Mouse (Mus musculus) lung, embryonic 16.5 days (tissue): ENCODE measurements around the gene Psmd9. TPM values are rescaled to one million over a fixed set of nuclear protein-coding genes. Genes with fewer than 3 reads are reported as not detected.

Experiments
- ATAC-seq: fragments of 200-750 bp; cut with Nextera tagmentation; 2 replicates; pipeline ENCODE4 v1.8.0; 2017; ENCODE audit warnings: low read depth, mild to moderate bottlenecking, moderate library complexity
- H3K27ac ChIP-seq: fragments of 300-500 bp; sonication (generic); 2 replicates; pipeline ENCODE4 v1.5.1; 2014; ENCODE audit warnings: mild to moderate bottlenecking, control low read depth, low read length
- H3K27me3 ChIP-seq: fragments of 300-500 bp; sonication (generic); 2 replicates; pipeline ENCODE4 v1.6.1; 2014; ENCODE audit warnings: low read depth, low read length, mixed read lengths; ENCODE audit not compliant: control insufficient read depth, insufficient read depth
- H3K36me3 ChIP-seq: fragments of 300-500 bp; sonication (generic); 2 replicates; pipeline ENCODE4 v1.6.1; 2014; ENCODE audit warnings: low read length; ENCODE audit not compliant: control insufficient read depth, insufficient read depth
- H3K4me1 ChIP-seq: fragments of 300-500 bp; sonication (generic); replicated peaks from 2 replicates; pipeline ENCODE4 v1.6.1; 2014; ENCODE audit warnings: low read length, mixed read lengths; ENCODE audit not compliant: control insufficient read depth, insufficient read depth
- H3K4me2 ChIP-seq: fragments of 300-500 bp; sonication (generic); 2 replicates; pipeline ENCODE4 v1.6.1; 2014; ENCODE audit warnings: low read depth, low read length, control low read depth
- H3K4me3 ChIP-seq: fragments of 300-500 bp; sonication (generic); 2 replicates; pipeline ENCODE4 v1.5.1; 2014; ENCODE audit warnings: mild to moderate bottlenecking, low read length, control low read depth
- H3K9ac ChIP-seq: fragments of 300-500 bp; sonication (generic); 2 replicates; pipeline ENCODE4 v1.6.1; 2014; ENCODE audit warnings: low read length, control low read depth
- H3K9me3 ChIP-seq: fragments of 300-500 bp; sonication (generic); 2 replicates; pipeline ENCODE4 v1.6.1; 2016; ENCODE audit warnings: low read length; ENCODE audit not compliant: control insufficient read depth
- WGBS: fragments of 180-500 bp; shearing (Covaris S2); extraction: QIAGEN DNeasy Blood & Tissue Kit; methylation state at CpG from one replicate; pipeline ENCODE4 v1.1.7; 2014; 5-methylcytosine and 5-hydroxymethylcytosine counted together
- polyA plus RNA-seq: library from polyadenylated mRNA; unstranded; fragments of >200 nt; fragmentation: Nextera tagmentation; extraction: Ambion mirVana; gene quantifications from 2 replicates; pipeline ENCODE4 v1.2.1, GENCODE M21; 2015

Gene Psmd9
- polyA plus RNA-seq, 1 experiment from 2014 or later, result 87.0 TPM

DNA sequence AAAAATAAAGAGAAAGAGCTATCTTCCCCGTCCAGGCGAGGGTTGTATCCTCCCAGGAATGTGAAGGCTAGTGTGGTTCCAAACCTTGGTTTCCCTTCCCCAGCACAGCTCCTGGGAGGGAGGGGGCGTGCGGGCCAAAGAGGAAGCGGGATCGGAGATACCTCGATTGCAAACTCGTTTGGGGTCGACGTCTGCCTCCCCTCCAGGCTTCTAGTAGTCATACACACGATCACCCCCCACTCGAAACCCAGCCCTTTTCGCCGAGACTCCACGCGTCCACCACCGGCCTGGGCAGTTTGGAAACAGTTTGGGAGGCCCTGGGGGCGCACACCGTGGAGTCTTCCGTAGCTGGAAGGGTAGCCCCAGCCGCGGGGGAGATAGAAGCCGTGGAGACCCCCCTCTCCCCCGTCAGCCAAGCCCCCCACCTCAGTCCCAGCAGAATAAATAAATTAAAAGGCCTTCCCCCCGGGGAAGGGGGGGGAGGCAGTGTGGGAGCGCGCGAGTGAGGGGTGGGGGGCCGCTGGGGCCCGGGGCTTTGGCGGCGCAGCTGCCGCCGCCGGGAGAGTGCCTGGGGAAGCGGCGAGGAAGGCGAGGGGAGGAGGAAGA lies 27.6 kb upstream of the Psmd9 start:
- H3K4me1 ChIP-seq, result peaks cover 34% of the 10 kb centered on the region
- WGBS, result 0% methylated on average over 25 of the region's 38 CpGs

DNA sequence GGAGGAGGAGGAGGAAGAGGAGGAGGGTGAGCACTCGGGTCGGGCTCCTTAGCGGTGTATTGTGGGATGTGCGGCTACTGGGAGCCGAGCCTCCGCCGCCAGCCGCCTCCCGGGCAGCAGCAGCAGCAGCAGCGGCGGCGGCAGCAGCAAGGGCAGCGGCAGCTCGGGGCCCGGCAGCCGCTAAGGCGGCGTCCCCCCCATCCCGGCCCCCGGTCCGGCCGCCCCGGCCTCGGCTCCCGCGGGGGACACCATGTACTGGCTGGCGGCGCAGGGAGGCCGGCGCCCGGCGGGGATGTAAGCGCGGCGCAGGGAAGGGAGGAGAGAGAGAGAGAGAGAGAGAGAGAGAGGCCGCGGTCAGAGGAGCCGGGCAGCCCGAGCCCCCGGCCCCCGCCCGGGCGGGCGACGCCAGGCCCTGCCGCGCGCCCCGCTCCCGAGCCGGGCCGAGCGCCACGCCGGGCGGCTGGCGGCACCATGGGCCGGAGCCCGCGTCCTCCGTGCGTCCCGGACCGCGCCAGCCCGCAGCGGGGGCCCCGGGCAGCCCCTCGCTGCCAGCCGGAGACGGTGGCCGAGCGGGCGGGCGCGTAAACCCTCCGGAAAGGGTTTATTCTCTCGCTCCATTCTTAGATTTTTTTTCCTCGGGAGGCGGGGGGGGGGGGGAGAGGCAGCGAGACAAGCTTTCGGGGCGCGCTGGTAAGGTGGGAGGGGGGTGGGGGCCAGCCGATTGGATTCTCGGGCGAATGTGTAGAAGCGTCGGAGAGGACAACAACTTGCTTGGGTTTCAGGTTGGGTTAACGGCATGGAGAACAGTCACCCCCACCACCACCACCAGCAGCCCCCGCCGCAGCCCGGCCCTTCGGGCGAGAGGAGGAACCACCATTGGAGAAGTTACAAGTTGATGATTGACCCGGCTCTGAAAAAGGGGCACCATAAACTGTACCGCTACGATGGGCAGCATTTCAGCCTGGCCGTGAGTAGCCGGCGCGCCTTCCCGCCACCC lies 26.8 kb upstream of the Psmd9 start, which contains the start of gene Setd1b:
Setd1b (plus strand) TSS at position 33 of the 997 bp plus-strand sequence.
- whole genome bisulfite sequencing, result under 1% methylated on average over 48 of the region's 103 CpGs
- Histone ChIP-seq H3K27ac (peak within 1 kb of the TSS; percentile 100), H3K9me3 (no peaks in the 10 kb centered on the region), H3K4me3 (peak within 1 kb of the TSS; percentile 74), H3K27me3 (no peaks in the 10 kb centered on the region), H3K36me3 (peaks cover 5% of the 10 kb centered on the region), H3K4me1 (peaks cover 26% of the 10 kb centered on the region), H3K9ac (peak within 1 kb of the TSS; percentile 100), H3K4me2 (peak within 1 kb of the TSS; percentile 99)
- peak; percentile 6; the same call in 1 of the 2 replicates for ATAC-seq

More for the DNA sequence above, 27.6 kb upstream of the Psmd9 start:
- no peak for ATAC-seq
- H3K4me2 ChIP-seq, result peak overlapping the region; percentile 99
- peak overlapping the region; percentile 100 for H3K27ac ChIP-seq
- H3K36me3 ChIP-seq, result peaks cover 4% of the 10 kb centered on the region
- H3K4me3 ChIP-seq, result peak overlapping the region; percentile 74
- no peaks in the 10 kb centered on the region for H3K27me3 ChIP-seq
- H3K9ac ChIP-seq, result peak overlapping the region; percentile 100
- H3K9me3 ChIP-seq, result no peaks in the 10 kb centered on the region

DNA sequence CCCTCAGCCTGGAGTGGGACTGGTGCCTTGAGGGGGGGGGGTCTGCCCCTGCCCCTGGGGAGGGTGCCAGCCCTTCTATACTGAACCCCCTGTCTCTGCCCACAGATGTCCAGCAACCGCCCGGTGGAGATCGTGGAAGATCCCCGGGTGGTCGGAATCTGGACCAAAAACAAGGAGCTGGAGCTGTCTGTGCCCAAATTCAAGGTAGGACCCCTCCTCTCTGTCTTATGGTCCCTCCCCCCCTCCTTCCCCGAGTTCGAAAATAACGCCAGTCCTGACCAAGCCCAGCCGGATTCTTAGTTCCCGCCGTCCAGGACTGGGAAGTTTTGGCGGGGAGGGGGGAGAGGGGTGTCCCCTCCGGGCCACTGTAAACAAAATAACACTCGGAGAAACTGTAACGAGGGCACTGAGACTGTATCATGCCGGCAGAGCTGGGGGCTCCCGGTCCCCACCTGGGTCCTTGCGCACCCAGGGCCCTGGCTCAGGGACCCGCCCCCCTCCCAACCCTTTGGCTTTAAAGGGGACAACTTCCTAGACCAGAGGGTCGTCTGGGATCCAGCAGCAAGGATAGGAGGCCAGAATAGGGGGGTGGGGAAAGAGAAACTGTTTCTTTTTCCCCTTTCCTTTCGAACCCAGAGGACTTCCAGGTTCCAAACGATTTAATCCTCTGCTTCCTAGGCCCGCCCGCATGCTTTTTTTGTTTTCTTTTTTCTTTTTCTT lies 25.8 kb upstream of the Psmd9 start:
- 1% methylated on average over 23 of the region's 24 CpGs for WGBS
- H3K9ac ChIP-seq, result peak overlapping the region; percentile 100
- H3K4me2 ChIP-seq, result peak overlapping the region; percentile 99
- H3K9me3 ChIP-seq, result no peaks in the 10 kb centered on the region
- peaks cover 9% of the 10 kb centered on the region for H3K36me3 ChIP-seq
- peaks cover 19% of the 10 kb centered on the region for H3K4me1 ChIP-seq
- H3K27ac ChIP-seq, result peak overlapping the region; percentile 100
- no peak for ATAC-seq
- H3K27me3 ChIP-seq, result no peaks in the 10 kb centered on the region
- H3K4me3 ChIP-seq, result peak overlapping the region; percentile 74

DNA sequence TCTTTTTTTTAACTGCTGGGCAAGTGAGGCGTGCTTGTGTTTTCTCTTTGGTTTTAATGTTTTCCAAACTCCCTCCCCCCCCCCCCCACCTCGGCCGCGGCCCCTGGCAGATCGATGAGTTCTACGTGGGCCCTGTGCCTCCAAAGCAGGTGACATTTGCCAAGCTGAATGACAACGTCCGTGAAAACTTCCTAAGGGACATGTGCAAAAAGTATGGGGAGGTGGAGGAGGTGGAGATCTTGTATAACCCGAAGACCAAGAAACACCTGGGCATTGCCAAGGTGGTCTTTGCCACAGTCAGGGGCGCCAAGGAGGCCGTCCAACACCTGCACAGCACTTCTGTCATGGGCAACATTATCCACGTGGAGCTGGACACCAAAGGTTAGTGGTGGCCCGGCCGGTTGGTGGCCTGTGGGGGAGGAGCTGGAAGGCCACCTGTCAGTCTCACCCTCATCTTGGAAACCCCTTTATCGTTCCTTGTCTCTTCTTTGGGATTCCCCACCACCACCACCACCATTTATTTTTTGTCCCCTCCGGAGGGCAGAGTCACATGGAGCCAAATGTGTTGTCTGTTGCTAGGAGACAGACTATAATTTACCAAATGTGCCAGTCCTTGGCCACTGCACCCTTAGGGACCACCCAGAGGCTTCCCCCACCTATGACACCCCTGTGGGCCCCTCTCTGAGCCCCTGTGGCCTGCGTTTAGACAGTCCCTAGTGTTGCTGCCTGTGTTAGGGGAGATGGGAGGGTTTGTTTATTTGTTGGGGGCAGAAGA lies 25.1 kb upstream of the Psmd9 start:
- H3K9ac ChIP-seq, result peak overlapping the region; percentile 100
- no peak for ATAC-seq
- no peak overlapping the region for H3K27ac ChIP-seq
- H3K36me3 ChIP-seq, result peaks cover 14% of the 10 kb centered on the region
- peaks cover 27% of the 10 kb centered on the region for H3K4me1 ChIP-seq
- H3K4me3 ChIP-seq, result peak overlapping the region; percentile 74
- peak overlapping the region; percentile 99 for H3K4me2 ChIP-seq
- no peaks in the 10 kb centered on the region for H3K27me3 ChIP-seq
- 3% methylated on average over 17 of the region's 17 CpGs for WGBS
- H3K9me3 ChIP-seq, result no peaks in the 10 kb centered on the region

DNA sequence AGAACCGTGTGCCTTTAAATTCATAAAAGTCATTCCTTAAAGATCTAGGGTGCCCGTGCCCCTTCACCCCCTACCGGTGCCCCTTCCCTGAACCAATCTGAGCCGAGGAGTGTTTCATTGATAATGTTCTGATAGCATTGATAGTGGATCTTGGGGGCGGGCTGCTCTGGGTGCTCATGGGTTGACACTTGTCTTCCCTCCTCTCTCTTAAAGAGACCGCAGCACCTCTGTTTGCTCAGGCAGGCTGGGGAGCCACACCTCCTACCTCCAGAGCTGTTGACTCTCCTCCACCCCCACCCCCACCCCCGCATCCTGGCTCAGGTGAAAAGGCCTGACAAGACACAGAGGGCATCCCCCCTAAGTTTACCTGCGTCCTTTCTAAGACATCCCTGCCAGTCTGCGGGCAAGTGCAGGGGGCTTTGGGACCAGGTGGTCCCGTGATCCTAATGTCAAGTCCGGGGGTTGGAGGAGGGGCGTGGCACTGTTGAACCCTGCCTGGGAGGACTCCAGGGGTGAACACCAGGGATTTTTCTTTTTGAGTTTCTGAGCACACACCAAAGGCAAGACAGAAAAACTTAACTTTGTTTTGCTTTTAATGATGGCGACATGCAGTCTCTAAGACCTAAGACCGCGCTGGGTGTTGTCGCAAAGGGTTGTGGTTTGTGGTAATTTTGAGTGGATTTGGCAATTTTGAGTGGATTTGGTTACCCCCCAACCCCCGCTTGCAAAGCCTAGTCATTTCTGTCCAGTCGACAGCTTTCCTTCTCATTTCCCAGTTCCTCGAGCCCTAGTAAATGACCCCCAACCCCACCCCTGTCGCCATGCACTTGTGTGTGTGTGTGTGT lies 24.2 kb upstream of the Psmd9 start:
- H3K4me1 ChIP-seq, result peaks cover 34% of the 10 kb centered on the region
- H3K4me2 ChIP-seq, result peak overlapping the region; percentile 99
- H3K27me3 ChIP-seq, result no peaks in the 10 kb centered on the region
- no peak for ATAC-seq
- no peaks in the 10 kb centered on the region for H3K9me3 ChIP-seq
- peaks cover 14% of the 10 kb centered on the region for H3K36me3 ChIP-seq
- peak overlapping the region; percentile 29; the same call in 1 of the 2 replicates for H3K9ac ChIP-seq
- peak overlapping the region; percentile 74 for H3K4me3 ChIP-seq
- 30% methylated on average over 20 of the region's 20 CpGs for WGBS
- H3K27ac ChIP-seq, result no peak overlapping the region

DNA sequence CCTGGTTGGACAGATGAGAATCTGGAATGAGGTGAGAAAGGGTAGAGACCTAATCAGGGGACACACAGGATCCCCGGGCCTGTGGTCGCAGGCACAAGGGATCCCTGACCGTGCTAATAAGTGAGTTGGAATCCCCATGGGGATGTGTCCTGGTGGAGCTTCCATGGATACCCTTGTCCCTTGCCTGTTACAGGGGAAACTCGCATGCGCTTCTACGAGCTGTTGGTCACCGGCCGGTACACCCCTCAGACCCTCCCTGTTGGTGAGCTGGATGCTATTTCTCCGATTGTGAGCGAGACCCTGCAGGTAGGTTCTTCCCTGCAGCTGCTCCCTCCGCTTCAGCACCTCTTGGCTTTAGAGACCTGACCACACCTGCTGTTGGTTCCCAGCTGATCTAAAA lies 22.9 kb upstream of the Psmd9 start:
- no peak for ATAC-seq
- Histone ChIP-seq H3K27me3 (no peaks in the 10 kb centered on the region), H3K4me1 (peaks cover 48% of the 10 kb centered on the region), H3K9me3 (no peaks in the 10 kb centered on the region), H3K27ac (no peak overlapping the region), H3K4me3 (no peak overlapping the region), H3K4me2 (no peak overlapping the region), H3K9ac (no peak overlapping the region), H3K36me3 (peaks cover 16% of the 10 kb centered on the region)
- 91% methylated on average over 11 of the region's 11 CpGs for WGBS

DNA sequence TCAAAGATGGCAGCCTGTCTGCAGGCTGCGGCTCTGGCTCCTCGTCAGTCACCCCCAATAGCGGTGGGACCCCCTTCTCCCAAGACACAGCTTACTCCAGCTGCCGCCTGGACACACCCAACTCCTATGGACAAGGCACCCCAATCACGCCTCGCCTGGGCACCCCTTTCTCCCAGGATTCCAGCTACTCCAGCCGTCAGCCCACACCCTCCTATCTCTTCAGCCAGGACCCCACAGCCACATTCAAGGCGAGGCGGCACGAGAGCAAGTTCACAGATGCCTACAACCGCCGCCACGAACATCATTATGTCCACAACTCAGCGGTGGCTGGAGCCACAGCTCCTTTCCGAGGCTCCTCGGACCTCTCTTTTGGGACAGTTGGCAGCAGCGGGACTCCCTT lies 21.6 kb upstream of the Psmd9 start:
- 82% methylated on average over 17 of the region's 17 CpGs for WGBS
- no peak overlapping the region for H3K27ac ChIP-seq
- no peak for ATAC-seq

More for the DNA sequence above, 21.6 kb upstream of the Psmd9 start:
- Histone ChIP-seq H3K4me3 (no peak overlapping the region), H3K36me3 (peaks cover 26% of the 10 kb centered on the region), H3K27me3 (no peaks in the 10 kb centered on the region), H3K9ac (no peak overlapping the region), H3K9me3 (no peaks in the 10 kb centered on the region), H3K4me1 (peaks cover 49% of the 10 kb centered on the region), H3K4me2 (no peak overlapping the region)
